Mouse (Mus musculus): Measurements from ENCODE around the gene Vmn1r5.
"Not testable (repeated sequence)": the region's sequence is repeated elsewhere in the genome, so short reads cannot be mapped to it uniquely, and the experiment has no call there.

Gene Vmn1r5

DNA sequence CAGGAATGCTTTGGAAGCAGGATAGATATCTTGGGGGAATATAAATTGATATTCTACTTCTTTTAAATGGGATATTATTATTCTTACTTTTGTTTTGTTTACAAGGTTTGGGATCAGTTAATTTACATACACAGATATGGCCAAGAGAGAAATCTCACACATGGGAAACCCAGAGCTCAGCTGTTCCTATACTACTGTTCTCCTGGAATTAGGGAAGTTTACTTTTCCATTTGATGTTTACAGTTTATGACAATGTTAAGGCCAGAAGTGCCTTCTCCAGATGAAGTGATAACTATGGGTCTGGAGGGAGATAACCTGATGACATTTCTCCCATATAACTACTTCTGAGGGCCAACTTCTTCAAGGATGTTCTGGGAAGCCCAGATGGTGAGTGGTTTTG is at the start of gene Vmn1r5:
Gene Vmn1r5, plus strand, starts transcription at position 301 of the 400 bp plus-strand sequence.
- DNase-seq: no peak

GRCm38 (mm10) chr6:56923331-56923725 is 46.7 kb upstream of the Vmn1r5 start:
- DNase-seq: no peak

- peak; percentile 94 for DNase-seq
Observed at GRCm38 (mm10) chr6:56923726-56924707, 46.1 kb upstream of the Vmn1r5 start, which contains the start of the genes Nt5c3 and Vmn1r4. Gene Nt5c3 (minus strand): TSS chr6:56923932. Gene Vmn1r4 (plus strand): TSS chr6:56924015.

GRCm38 (mm10) chr6:56931648-56932415 is 38.2 kb upstream of the Vmn1r5 start:
- no peak for DNase-seq

DNA sequence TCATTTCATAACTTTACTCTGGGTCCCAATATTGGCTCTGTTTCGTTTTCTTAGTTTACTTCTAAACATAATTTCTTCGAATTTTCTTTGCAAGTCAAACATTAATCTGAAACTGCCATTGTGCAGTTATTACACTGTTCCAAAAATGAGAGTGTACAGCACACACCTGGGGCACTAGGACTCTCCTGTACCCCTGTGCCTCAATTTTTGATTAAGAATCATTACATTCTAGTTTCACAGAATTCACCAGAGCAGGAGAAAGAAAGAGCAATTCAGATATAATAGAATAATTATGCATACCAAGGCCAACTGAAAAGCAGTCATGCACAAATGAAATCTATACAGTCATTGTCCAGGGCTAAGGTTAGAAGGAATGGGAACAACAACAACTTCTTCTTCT is 37.6 kb upstream of the Vmn1r5 start:
- no peak for DNase-seq

GRCm38 (mm10) chr6:56934366-56934765 is 35.7 kb upstream of the Vmn1r5 start:
- no peak for DNase-seq

GRCm38 (mm10) chr6:56956436-56956835 is 13.6 kb upstream of the Vmn1r5 start:
- DNase-seq: no peak

DNA sequence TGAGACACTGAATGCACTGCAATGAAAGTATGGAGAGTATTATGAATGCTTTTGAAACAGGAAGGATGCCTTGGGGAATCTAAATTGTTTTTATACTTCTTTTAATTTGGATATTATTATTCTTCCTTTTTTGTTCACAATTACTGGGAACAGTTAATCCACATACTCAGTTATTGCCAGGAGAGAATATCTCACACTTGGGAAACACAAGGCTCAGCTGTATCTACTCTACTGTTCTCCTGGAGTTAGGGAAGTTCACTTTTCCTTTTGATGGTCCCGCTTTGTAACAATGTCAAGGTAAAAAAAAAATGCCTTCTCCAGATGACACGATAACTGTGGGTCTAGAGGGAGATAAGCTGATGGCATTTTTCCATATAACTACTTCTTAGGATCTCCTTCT is 26.9 kb downstream of the Vmn1r5 start, which contains the start of gene Vmn1r6:
Gene Vmn1r6, plus strand, starts transcription at position 301 of the 400 bp plus-strand sequence.
- DNase-seq: no peak

DNA sequence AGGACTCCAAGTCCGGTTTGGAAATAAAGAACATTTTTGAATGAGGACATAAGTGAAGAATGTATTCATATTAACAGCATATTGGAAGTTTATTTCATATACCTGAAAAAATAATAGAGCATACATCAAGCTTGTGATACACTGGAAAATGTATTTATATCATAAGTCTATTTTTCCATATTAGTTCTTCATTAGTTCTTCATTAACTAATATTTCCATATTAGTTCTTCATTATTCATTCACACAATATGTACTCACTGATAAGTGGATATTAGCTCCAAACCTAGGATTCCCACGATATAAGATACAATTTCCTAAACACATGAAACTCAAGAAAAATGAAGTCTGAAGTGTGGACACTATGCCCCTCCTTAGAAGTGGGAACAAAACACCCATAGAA is 55.2 kb downstream of the Vmn1r5 start, which contains the start of gene Vmn1r7:
Gene Vmn1r7, minus strand, starts transcription at position 101 of the 400 bp plus-strand sequence.
- not testable (repeated sequence) for DNase-seq

GRCm38 (mm10) chr6:57031984-57032383 is 61.9 kb downstream of the Vmn1r5 start, which contains the start of gene Vmn1r8:
Gene Vmn1r8 (plus strand): TSS chr6:57032284.
- no peak for DNase-seq

DNA sequence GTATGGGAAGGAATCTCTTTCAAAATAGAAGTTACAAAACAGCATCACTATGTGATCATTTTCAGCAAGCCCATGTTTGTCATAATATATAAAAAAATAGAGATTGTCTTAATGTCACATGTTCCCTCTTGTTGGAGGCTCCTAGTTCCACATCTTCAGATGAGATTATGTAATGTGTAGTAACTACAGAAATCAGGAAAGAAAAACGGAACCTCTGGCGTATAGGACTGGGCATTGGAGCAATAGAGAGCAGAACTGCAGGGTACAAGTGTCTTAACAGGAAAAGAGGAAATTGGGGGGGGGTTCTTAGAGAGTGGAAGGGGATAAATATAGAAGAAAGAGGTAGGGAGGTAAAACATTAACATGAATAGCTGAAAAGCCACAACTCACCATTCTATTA is 64.6 kb downstream of the Vmn1r5 start:
- no peak for DNase-seq
